Mouse (Mus musculus) G1E-ER4 (cell line): ENCODE results near the gene Nectin2. TPM values are rescaled to one million over a fixed set of nuclear protein-coding genes. Genes with fewer than 3 reads are reported as not detected.

Experiments used
- GATA1 ChIP-seq: IDR thresholded peaks from one replicate; pipeline ENCODE4 v1.8.0; 2012; ENCODE audit warnings: low read length, inconsistent platforms
- polyA plus RNA-seq: library from polyadenylated mRNA; stranded (reverse); fragments of >175 nt; gene quantifications from 2 replicates; pipeline ENCODE4 v1.2.3, GENCODE M21; 2012

Nectin2 gene
- polyA plus RNA-seq, result 49.4 and 58.6 TPM in 2 replicates

- no peak for TF ChIP-seq GATA1
These were observed at the start of gene Nectin2 for GRCm38 (mm10) chr7:19750217-19751069. Gene Nectin2, minus strand, starts transcription at chr7:19750483.

GRCm38 (mm10) chr7:19796697-19797588 is 46.7 kb upstream of the Nectin2 start, which contains the start of gene Cblc:
Gene Cblc, minus strand, starts transcription at chr7:19796809.
- TF ChIP-seq GATA1, result no peak

- no peak for TF ChIP-seq GATA1
These were observed 46.0 kb upstream of the Nectin2 start for GRCm38 (mm10) chr7:19796254-19796653.

GRCm38 (mm10) chr7:19795236-19795635 is 45.0 kb upstream of the Nectin2 start:
- TF ChIP-seq GATA1, result no peak

- TF ChIP-seq GATA1, result no peak
These were observed 42.7 kb upstream of the Nectin2 start for GRCm38 (mm10) chr7:19792701-19793630.

GRCm38 (mm10) chr7:19789904-19790347 is 39.6 kb upstream of the Nectin2 start:
- TF ChIP-seq GATA1, result no peak

- TF ChIP-seq GATA1, result no peak
These were observed 35.7 kb upstream of the Nectin2 start for GRCm38 (mm10) chr7:19785874-19786458.

- no peak for TF ChIP-seq GATA1
These were observed 34.7 kb upstream of the Nectin2 start for GRCm38 (mm10) chr7:19784764-19785535.

GRCm38 (mm10) chr7:19783630-19784029 is 33.3 kb upstream of the Nectin2 start:
- no peak for TF ChIP-seq GATA1

- TF ChIP-seq GATA1, result no peak
These were observed 32.4 kb upstream of the Nectin2 start for GRCm38 (mm10) chr7:19782645-19783044.

GRCm38 (mm10) chr7:19781741-19782140 is 31.5 kb upstream of the Nectin2 start:
- TF ChIP-seq GATA1, result no peak

GRCm38 (mm10) chr7:19779903-19780302 is 29.6 kb upstream of the Nectin2 start:
- TF ChIP-seq GATA1, result no peak

GRCm38 (mm10) chr7:19778645-19779044 is 28.4 kb upstream of the Nectin2 start:
- no peak for TF ChIP-seq GATA1

GRCm38 (mm10) chr7:19777049-19777723 is 26.9 kb upstream of the Nectin2 start:
- no peak for TF ChIP-seq GATA1
